Mouse (Mus musculus) liver, embryonic 13.5 days (tissue): ENCODE measurements around the gene Strip2. TPM values are rescaled to one million over a fixed set of nuclear protein-coding genes. Genes with fewer than 3 reads are reported as not detected.

ENCODE experiments used
- ATAC-seq: fragments of 200-750 bp; cut with Nextera tagmentation; 2 replicates; pipeline ENCODE4 v1.8.0; 2017; ENCODE audit warnings: low read depth, mild to moderate bottlenecking, moderate number of reproducible peaks, moderate library complexity
- DNase-seq: peaks from one replicate; pipeline ENCODE4 v3.0.0; 2022
- H3K27ac ChIP-seq: fragments of 300-500 bp; sonication (generic); 2 replicates; pipeline ENCODE4 v1.5.1; 2015; ENCODE audit warnings: moderate library complexity, mild to moderate bottlenecking, inconsistent platforms
- H3K27me3 ChIP-seq: fragments of 300-500 bp; sonication (generic); 2 replicates; pipeline ENCODE4 v1.6.1; 2015; ENCODE audit warnings: mild to moderate bottlenecking, inconsistent platforms
- H3K36me3 ChIP-seq: fragments of 300-500 bp; sonication (generic); 2 replicates; pipeline ENCODE4 v1.6.1; 2015; ENCODE audit warnings: mild to moderate bottlenecking, inconsistent platforms
- H3K4me1 ChIP-seq: fragments of 300-500 bp; sonication (generic); replicated peaks from 2 replicates; pipeline ENCODE4 v1.6.1; 2015; ENCODE audit warnings: inconsistent platforms
- H3K4me2 ChIP-seq: fragments of 300-500 bp; sonication (generic); 2 replicates; pipeline ENCODE4 v1.6.1; 2015; ENCODE audit warnings: inconsistent platforms, mild to moderate bottlenecking, moderate library complexity
- H3K4me3 ChIP-seq: fragments of 300-500 bp; sonication (generic); replicated peaks from 2 replicates; pipeline ENCODE4 v1.5.1; 2015; ENCODE audit warnings: mild to moderate bottlenecking, inconsistent platforms
- H3K9ac ChIP-seq: fragments of 300-500 bp; sonication (generic); 2 replicates; pipeline ENCODE4 v1.6.1; 2015; ENCODE audit warnings: mild to moderate bottlenecking, inconsistent platforms
- H3K9me3 ChIP-seq: fragments of 300-500 bp; sonication (generic); replicated peaks from 2 replicates; pipeline ENCODE4 v1.6.1; 2016; ENCODE audit warnings: inconsistent platforms
- WGBS: fragments of 180-500 bp; shearing (Covaris S2); methylation state at CpG from one replicate; pipeline ENCODE4 v1.1.7; 2015; ENCODE audit not compliant: insufficient replicate concordance; 5-methylcytosine and 5-hydroxymethylcytosine counted together
- polyA plus RNA-seq: library from polyadenylated mRNA; unstranded; fragments of >200 nt; fragmentation: Nextera tagmentation; extraction: Ambion mirVana; gene quantifications from 2 replicates; pipeline ENCODE4 v1.2.1, GENCODE M21; 2015

The Strip2 gene
- polyA plus RNA-seq, 1 experiment from 2014 or later, result 0.44 TPM

- H3K4me3 ChIP-seq, result no peak overlapping the region
- H3K9ac ChIP-seq, result no peak overlapping the region
- H3K27me3 ChIP-seq, result no peaks in the 10 kb centered on the region
- 62% methylated on average over 5 of the region's 5 CpGs for WGBS
- H3K36me3 ChIP-seq, result no peaks in the 10 kb centered on the region
- no peaks in the 10 kb centered on the region for H3K9me3 ChIP-seq
- H3K27ac ChIP-seq, result no peak overlapping the region
- DNase-seq, result no peak
- no peak for ATAC-seq
- H3K4me2 ChIP-seq, result no peak overlapping the region
- no peaks in the 10 kb centered on the region for H3K4me1 ChIP-seq
Observed at GRCm38 (mm10) chr6:29973341-29973740, 56.5 kb downstream of the Strip2 start.

DNA sequence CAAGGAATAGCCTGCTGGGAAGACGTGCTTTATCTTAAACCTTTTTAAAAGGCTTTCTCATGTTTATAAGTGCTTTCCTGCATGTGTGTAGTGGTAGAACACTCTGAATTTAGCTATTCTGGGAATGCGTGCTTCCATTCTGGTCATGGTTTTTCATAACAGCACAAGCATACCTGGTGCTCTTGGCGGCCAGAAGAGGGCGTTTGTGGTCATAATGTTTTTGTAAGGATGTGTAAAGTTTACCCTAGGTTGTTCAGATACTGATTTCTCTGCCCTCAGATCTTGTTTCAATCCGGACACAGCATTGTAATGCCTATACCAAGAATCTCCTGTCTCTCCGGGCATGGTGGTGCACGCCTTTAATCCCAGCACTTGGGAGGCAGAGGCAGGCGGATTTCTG is 58.0 kb downstream of the Strip2 start:
- H3K4me3 ChIP-seq, result no peak overlapping the region
- no peaks in the 10 kb centered on the region for H3K9me3 ChIP-seq
- H3K27me3 ChIP-seq, result no peaks in the 10 kb centered on the region
- no peaks in the 10 kb centered on the region for H3K36me3 ChIP-seq
- H3K9ac ChIP-seq, result no peak overlapping the region
- ATAC-seq (no peak), DNase-seq (no peak)
- no peak overlapping the region for H3K27ac ChIP-seq
- WGBS, result 52% methylated on average over 8 of the region's 8 CpGs
- no peaks in the 10 kb centered on the region for H3K4me1 ChIP-seq
- H3K4me2 ChIP-seq, result no peak overlapping the region

DNA sequence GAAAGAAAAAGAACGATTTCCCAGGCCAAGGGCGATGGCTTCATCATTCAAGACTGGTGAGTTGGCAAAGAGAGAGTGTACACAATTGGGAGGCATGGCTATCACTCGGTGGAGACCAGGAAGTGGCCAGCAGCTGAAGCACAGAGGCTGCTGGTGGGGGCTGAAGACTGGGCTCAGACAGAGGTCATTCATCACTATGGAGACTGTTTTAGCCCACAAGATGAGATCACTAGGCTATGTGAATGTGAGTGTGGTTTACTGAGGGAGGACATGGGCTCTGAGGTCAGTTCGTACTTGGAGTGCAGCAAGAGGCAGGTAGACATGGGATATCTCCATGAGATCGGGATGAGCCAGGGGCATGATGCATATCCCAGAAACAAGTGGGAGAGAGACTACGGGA is 63.6 kb downstream of the Strip2 start:
- H3K27ac ChIP-seq, result no peak overlapping the region
- no peaks in the 10 kb centered on the region for H3K36me3 ChIP-seq
- 60% methylated on average over 6 of the region's 6 CpGs for WGBS
- no peak for DNase-seq
- no peak overlapping the region for H3K9ac ChIP-seq
- no peaks in the 10 kb centered on the region for H3K27me3 ChIP-seq
- H3K4me1 ChIP-seq, result peaks cover 12% of the 10 kb centered on the region
- H3K4me3 ChIP-seq, result no peak overlapping the region
- no peak overlapping the region for H3K4me2 ChIP-seq
- no peak for ATAC-seq
- H3K9me3 ChIP-seq, result no peaks in the 10 kb centered on the region

DNA sequence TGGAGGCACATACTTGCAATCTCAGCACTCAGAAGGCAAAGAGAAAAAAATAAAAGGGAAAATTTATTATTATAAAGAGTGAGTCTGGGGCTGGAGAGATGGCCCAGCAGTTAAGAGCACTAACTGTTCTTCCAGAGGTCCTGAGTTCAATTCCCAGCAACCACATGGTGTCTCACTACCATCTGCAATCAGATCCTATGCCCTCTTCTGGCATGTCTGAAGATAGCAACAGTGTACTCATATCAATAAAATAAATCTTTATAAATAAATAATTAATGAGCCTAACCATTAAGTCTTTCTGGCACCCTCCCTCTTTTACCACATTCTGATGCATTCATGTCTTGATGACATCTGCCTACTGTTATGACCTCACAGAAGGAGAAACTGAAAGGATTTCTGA is 65.0 kb downstream of the Strip2 start:
- Histone ChIP-seq H3K4me2 (no peak overlapping the region), H3K4me1 (peaks cover 25% of the 10 kb centered on the region), H3K9ac (no peak overlapping the region), H3K9me3 (no peaks in the 10 kb centered on the region), H3K27ac (no peak overlapping the region), H3K27me3 (no peaks in the 10 kb centered on the region), H3K36me3 (no peaks in the 10 kb centered on the region), H3K4me3 (no peak overlapping the region)
- ATAC-seq (no peak), DNase-seq (no peak)

GRCm38 (mm10) chr6:29985058-29985498 is 68.3 kb downstream of the Strip2 start:
- WGBS, result under 1% methylated on average over 37 of the region's 37 CpGs
- H3K4me2 ChIP-seq, result peak overlapping the region; percentile 92

GRCm38 (mm10) chr6:29985504-29985903 is 68.7 kb downstream of the Strip2 start:
- H3K27me3 ChIP-seq, result no peaks in the 10 kb centered on the region
- peak overlapping the region; percentile 70 for H3K27ac ChIP-seq
- peak overlapping the region; percentile 92 for H3K4me2 ChIP-seq
- no peaks in the 10 kb centered on the region for H3K36me3 ChIP-seq
- ATAC-seq (peak; percentile 10; the same call in 1 of the 2 replicates), DNase-seq (no peak)
- peaks cover 42% of the 10 kb centered on the region for H3K4me1 ChIP-seq
- H3K9me3 ChIP-seq, result no peaks in the 10 kb centered on the region
- peak overlapping the region; percentile 73 for H3K9ac ChIP-seq
- under 1% methylated on average over 14 of the region's 14 CpGs for WGBS
- peak overlapping the region; percentile 67 for H3K4me3 ChIP-seq

More at GRCm38 (mm10) chr6:29985058-29985498, 68.3 kb downstream of the Strip2 start:
- no peaks in the 10 kb centered on the region for H3K27me3 ChIP-seq
- no peaks in the 10 kb centered on the region for H3K9me3 ChIP-seq
- peak; percentile 92 for ATAC-seq
- H3K4me3 ChIP-seq, result peak overlapping the region; percentile 67
- DNase-seq, result peak; percentile 86
- peak overlapping the region; percentile 73 for H3K9ac ChIP-seq
- H3K27ac ChIP-seq, result peak overlapping the region; percentile 70
- H3K36me3 ChIP-seq, result no peaks in the 10 kb centered on the region
- H3K4me1 ChIP-seq, result peaks cover 42% of the 10 kb centered on the region

GRCm38 (mm10) chr6:29985986-29986385 is 69.2 kb downstream of the Strip2 start:
- H3K27ac ChIP-seq, result 0 out of 2 replicates have a peak overlapping the region, but pooled peaks have one; percentile 8
- H3K36me3 ChIP-seq, result no peaks in the 10 kb centered on the region
- H3K4me2 ChIP-seq, result peak overlapping the region; percentile 92
- DNase-seq (no peak), ATAC-seq (no peak)
- H3K9me3 ChIP-seq, result no peaks in the 10 kb centered on the region
- WGBS, result 18% methylated on average over 6 of the region's 6 CpGs
- H3K9ac ChIP-seq, result peak overlapping the region; percentile 73; the same call in 1 of the 2 replicates
- peaks cover 42% of the 10 kb centered on the region for H3K4me1 ChIP-seq
- peak overlapping the region; percentile 67 for H3K4me3 ChIP-seq
- no peaks in the 10 kb centered on the region for H3K27me3 ChIP-seq

GRCm38 (mm10) chr6:29987246-29987645 is 70.4 kb downstream of the Strip2 start:
- ATAC-seq, result no peak
- Histone ChIP-seq H3K4me2 (peak overlapping the region; percentile 92; the same call in 1 of the 2 replicates), H3K9me3 (no peaks in the 10 kb centered on the region), H3K27me3 (no peaks in the 10 kb centered on the region), H3K9ac (no peak overlapping the region), H3K36me3 (no peaks in the 10 kb centered on the region), H3K4me1 (peaks cover 42% of the 10 kb centered on the region), H3K4me3 (no peak overlapping the region), H3K27ac (no peak overlapping the region)
- 29% methylated on average over 3 of the region's 3 CpGs for WGBS
- no peak for DNase-seq

DNA sequence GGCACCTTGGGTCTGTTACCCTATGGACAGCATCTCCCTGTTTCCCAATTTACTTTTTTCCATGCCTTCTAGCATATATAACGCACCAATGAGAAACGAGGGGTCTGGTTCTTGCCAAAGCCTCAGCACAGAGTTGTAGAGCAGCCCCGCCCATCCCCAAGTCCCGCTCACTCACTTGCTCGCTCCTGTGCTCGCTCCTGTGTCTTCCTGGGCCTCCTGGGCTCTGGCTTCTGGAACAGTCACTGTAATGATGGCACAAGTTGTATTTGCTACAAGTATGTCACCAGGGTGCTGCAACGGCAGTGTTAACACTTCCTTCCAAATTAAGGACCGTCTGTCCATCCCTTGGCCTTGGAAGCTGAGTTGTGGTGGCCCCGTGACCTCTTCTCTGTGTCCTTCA is 81.3 kb downstream of the Strip2 start:
- no peak for DNase-seq
- H3K27ac ChIP-seq, result no peak overlapping the region
- H3K36me3 ChIP-seq, result no peaks in the 10 kb centered on the region
- 67% methylated on average over 9 of the region's 9 CpGs for WGBS
- no peak overlapping the region for H3K4me2 ChIP-seq
- 0 out of 2 replicates have a peak, but pooled peaks cover 3% of the 10 kb centered on the region for H3K4me1 ChIP-seq
- no peaks in the 10 kb centered on the region for H3K9me3 ChIP-seq
- no peak overlapping the region for H3K9ac ChIP-seq
- no peak overlapping the region for H3K4me3 ChIP-seq
- peaks cover 4% of the 10 kb centered on the region; the same call in 1 of the 2 replicates for H3K27me3 ChIP-seq
- no peak for ATAC-seq

DNA sequence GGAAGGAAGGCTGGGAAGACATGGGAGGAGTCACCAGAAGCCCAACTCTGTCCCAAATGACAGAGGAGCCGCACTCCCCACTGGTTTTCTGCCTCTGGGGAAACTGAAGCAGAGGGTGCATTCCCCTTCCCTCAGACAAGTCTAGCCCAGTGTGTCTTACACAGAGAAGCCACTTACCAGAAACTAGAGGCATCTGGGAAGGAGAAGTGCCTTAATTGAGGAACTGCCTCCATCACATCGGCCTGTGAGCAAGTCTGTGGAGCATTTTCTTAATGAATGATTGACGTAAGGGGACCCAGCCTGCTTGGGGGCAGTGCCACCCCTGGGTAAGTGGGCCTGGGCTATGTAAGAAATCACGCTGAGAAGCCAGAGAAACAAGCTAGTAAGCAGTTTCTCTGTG is 82.0 kb downstream of the Strip2 start:
- Histone ChIP-seq H3K9me3 (no peaks in the 10 kb centered on the region), H3K9ac (no peak overlapping the region), H3K36me3 (no peaks in the 10 kb centered on the region), H3K4me1 (0 out of 2 replicates have a peak, but pooled peaks cover 3% of the 10 kb centered on the region), H3K27me3 (peaks cover 4% of the 10 kb centered on the region; the same call in 1 of the 2 replicates), H3K4me3 (no peak overlapping the region), H3K27ac (no peak overlapping the region), H3K4me2 (no peak overlapping the region)
- WGBS, result 32% methylated on average over 4 of the region's 4 CpGs
- ATAC-seq (no peak), DNase-seq (no peak)

DNA sequence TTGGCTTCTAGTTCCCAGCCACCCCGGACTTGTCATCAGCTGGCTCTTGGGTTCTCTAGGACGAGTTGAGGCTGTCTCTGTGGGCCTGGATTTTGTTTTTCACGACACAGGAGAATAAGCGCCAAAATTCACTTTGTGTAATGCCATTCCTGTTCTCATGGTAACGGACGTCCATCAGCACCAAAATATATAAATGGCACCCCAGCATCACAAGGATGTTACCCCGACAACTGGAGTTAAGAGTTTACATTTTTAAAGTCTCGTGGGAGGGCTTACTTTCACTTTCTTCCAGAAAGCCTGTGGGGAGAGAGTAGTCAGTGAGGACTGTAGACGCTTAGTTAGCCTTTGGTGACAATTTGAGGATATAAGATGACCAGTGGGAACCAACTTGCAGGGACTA is 85.8 kb downstream of the Strip2 start:
- no peak for ATAC-seq
- no peak for DNase-seq
- Histone ChIP-seq H3K4me1 (no peaks in the 10 kb centered on the region), H3K4me2 (no peak overlapping the region), H3K27ac (no peak overlapping the region), H3K9me3 (no peaks in the 10 kb centered on the region), H3K4me3 (no peak overlapping the region), H3K36me3 (no peaks in the 10 kb centered on the region), H3K9ac (no peak overlapping the region), H3K27me3 (no peaks in the 10 kb centered on the region)
- WGBS, result 62% methylated on average over 9 of the region's 9 CpGs

DNA sequence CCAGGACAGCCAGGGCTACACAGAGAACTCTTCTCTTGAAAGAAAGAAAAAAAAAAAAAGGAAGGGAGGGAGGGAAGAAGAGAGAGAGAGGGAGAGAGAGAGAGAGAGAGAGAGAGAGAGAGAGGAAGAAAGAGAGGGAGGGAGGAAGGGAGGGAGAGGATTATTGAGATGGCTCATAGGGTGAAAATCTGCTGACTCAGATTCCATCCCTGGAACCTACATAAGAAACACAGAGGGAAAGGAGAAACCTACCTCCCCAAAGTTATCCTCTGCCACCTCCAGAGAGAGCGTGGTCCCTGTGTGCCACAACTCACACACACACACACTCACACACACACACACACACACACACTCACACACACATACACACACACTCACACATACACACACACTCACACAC is 89.0 kb downstream of the Strip2 start:
- no peaks in the 10 kb centered on the region for H3K9me3 ChIP-seq
- DNase-seq (no peak), ATAC-seq (no peak)
- no peak overlapping the region for H3K4me3 ChIP-seq
- no CpG with 5 or more reads among the region's 1 CpGs for WGBS
- no peaks in the 10 kb centered on the region for H3K36me3 ChIP-seq
- no peak overlapping the region for H3K27ac ChIP-seq
- no peaks in the 10 kb centered on the region for H3K27me3 ChIP-seq
- no peaks in the 10 kb centered on the region for H3K4me1 ChIP-seq
- H3K9ac ChIP-seq, result no peak overlapping the region
- no peak overlapping the region for H3K4me2 ChIP-seq
